Mouse (Mus musculus): Measurements from ENCODE around the gene Olfr90. TPM values are rescaled to one million over a fixed set of nuclear protein-coding genes. Genes with fewer than 3 reads are reported as not detected.

The Olfr90 gene
- polyA plus RNA-seq, 1 experiment, result not detected

GRCm38 (mm10) chr17:37081659-37082058 is 6.6 kb downstream of the Olfr90 start:
- no peak overlapping the region for H3ac ChIP-seq (ENCODE audit: control insufficient read depth, insufficient read length)
- TF ChIP-seq POLR2AphosphoS2 (IDR thresholded peaks at IDR 0.05; ENCODE audit: insufficient read length, low read depth) (peak; percentile 33), SRF (IDR thresholded peaks at IDR 0.05; ENCODE audit: control insufficient read depth, insufficient read length, low read depth) (no peak), USF1 (IDR thresholded peaks at IDR 0.05; ENCODE audit: low read depth) (no peak), REST (IDR thresholded peaks at IDR 0.05; ENCODE audit: insufficient read depth, insufficient read length) (no peak)
- no peak overlapping the region for H3K4me2 ChIP-seq (ENCODE audit: low read depth)
- H3K79me2 ChIP-seq (ENCODE audit: control insufficient read depth, insufficient read depth), result no peaks in the 10 kb centered on the region
- H3K4me3 ChIP-seq, result no peak overlapping the region
- no peaks in the 10 kb centered on the region for H3K36me3 ChIP-seq (ENCODE audit: control insufficient read depth, insufficient read depth)
- no peaks in the 10 kb centered on the region for H3K27me3 ChIP-seq (ENCODE audit: control insufficient read depth, insufficient read depth, insufficient read length)

DNA sequence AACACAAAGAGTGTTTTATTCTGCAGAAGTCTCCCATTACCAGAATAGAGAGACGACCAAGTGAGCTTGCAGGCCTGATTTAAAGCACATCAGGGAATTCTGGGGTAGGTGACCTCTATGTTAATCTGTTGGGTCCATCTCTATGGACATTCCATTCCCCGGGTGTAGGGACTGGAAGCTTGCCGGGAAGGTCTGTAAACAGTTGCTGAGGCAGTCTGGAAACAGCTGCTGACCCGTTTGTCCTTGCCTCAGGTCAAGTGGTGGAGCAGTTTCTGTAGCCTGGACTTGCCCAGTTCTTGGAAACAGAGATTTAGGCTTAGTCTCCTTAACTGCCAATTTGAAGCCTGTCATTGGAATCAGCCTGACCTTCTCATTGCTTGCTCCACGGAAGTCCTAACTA is 8.2 kb downstream of the Olfr90 start:
- no peaks in the 10 kb centered on the region for H3K27me3 ChIP-seq (ENCODE audit: control insufficient read depth, insufficient read depth, insufficient read length)
- no peak for TF ChIP-seq USF1 (IDR thresholded peaks at IDR 0.05; ENCODE audit: low read depth)
- no peak for TF ChIP-seq REST (IDR thresholded peaks at IDR 0.05; ENCODE audit: insufficient read depth, insufficient read length)
- TF ChIP-seq TCF12 (IDR thresholded peaks at IDR 0.05; ENCODE audit: insufficient read depth, poor library complexity, severe bottlenecking), result no peak
- no peak for TF ChIP-seq TCF3 (IDR thresholded peaks at IDR 0.05; ENCODE audit: insufficient read length, low read depth)
- TF ChIP-seq E2F4 (IDR thresholded peaks at IDR 0.05; ENCODE audit: insufficient read depth), result no peak
- no peaks in the 10 kb centered on the region for H3K36me3 ChIP-seq (ENCODE audit: control insufficient read depth, insufficient read depth)
- no peak overlapping the region for H3K4me2 ChIP-seq (ENCODE audit: low read depth)
- H3ac ChIP-seq (ENCODE audit: control insufficient read depth, insufficient read length), result no peak overlapping the region
- no peaks in the 10 kb centered on the region for H3K79me2 ChIP-seq (ENCODE audit: control insufficient read depth, insufficient read depth)
- H3K4me3 ChIP-seq, result no peak overlapping the region

- no peaks in the 10 kb centered on the region for H3K27me3 ChIP-seq (ENCODE audit: control insufficient read depth, insufficient read depth, insufficient read length)
- H3ac ChIP-seq (ENCODE audit: control insufficient read depth, insufficient read length), result no peak overlapping the region
- no peak overlapping the region for H3K4me3 ChIP-seq
- no peaks in the 10 kb centered on the region for H3K36me3 ChIP-seq (ENCODE audit: control insufficient read depth, insufficient read depth)
- no peak overlapping the region for H3K4me2 ChIP-seq (ENCODE audit: low read depth)
- no peaks in the 10 kb centered on the region for H3K79me2 ChIP-seq (ENCODE audit: control insufficient read depth, insufficient read depth)
- TF ChIP-seq POLR2AphosphoS2 (IDR thresholded peaks at IDR 0.05; ENCODE audit: insufficient read length, low read depth) (no peak), SRF (IDR thresholded peaks at IDR 0.05; ENCODE audit: control insufficient read depth, insufficient read length, low read depth) (no peak), TCF3 (IDR thresholded peaks at IDR 0.05; ENCODE audit: insufficient read length, low read depth) (no peak), USF1 (IDR thresholded peaks at IDR 0.05; ENCODE audit: low read depth) (no peak), REST (IDR thresholded peaks at IDR 0.05; ENCODE audit: insufficient read depth, insufficient read length) (no peak), MAX (IDR thresholded peaks at IDR 0.05; ENCODE audit: low read depth) (no peak), MYOD1 (IDR thresholded peaks at IDR 0.05; ENCODE audit: control insufficient read depth in 1 of 3, insufficient read length in 2 of 3, low read depth in 2 of 3) (no peak), TCF12 (IDR thresholded peaks at IDR 0.05; ENCODE audit: insufficient read depth, poor library complexity, severe bottlenecking) (no peak), POLR2A (IDR thresholded peaks at IDR 0.05; ENCODE audit: insufficient read length, low read depth) (no peak), CEBPB (IDR thresholded peaks at IDR 0.05; ENCODE audit: insufficient read depth, poor library complexity, severe bottlenecking) (no peak), E2F4 (IDR thresholded peaks at IDR 0.05; ENCODE audit: insufficient read depth) (no peak), MYOG (IDR thresholded peaks at IDR 0.05; ENCODE audit: control insufficient read depth in 1 of 3, insufficient read depth in 1 of 3, insufficient read length in 2 of 3, low read depth in 2 of 3) (no peak)
These were observed 9.3 kb downstream of the Olfr90 start for GRCm38 (mm10) chr17:37078990-37079389.

GRCm38 (mm10) chr17:37078193-37078592 is 10.1 kb downstream of the Olfr90 start:
- TF ChIP-seq MYOD1 (IDR thresholded peaks at IDR 0.05; ENCODE audit: control insufficient read depth in 1 of 3, insufficient read length in 2 of 3, low read depth in 2 of 3) (no peak), SRF (IDR thresholded peaks at IDR 0.05; ENCODE audit: control insufficient read depth, insufficient read length, low read depth) (no peak), MAX (IDR thresholded peaks at IDR 0.05; ENCODE audit: low read depth) (no peak), MYOG (IDR thresholded peaks at IDR 0.05; ENCODE audit: control insufficient read depth in 1 of 3, insufficient read depth in 1 of 3, insufficient read length in 2 of 3, low read depth in 2 of 3) (no peak), POLR2AphosphoS2 (IDR thresholded peaks at IDR 0.05; ENCODE audit: insufficient read length, low read depth) (no peak)

DNA sequence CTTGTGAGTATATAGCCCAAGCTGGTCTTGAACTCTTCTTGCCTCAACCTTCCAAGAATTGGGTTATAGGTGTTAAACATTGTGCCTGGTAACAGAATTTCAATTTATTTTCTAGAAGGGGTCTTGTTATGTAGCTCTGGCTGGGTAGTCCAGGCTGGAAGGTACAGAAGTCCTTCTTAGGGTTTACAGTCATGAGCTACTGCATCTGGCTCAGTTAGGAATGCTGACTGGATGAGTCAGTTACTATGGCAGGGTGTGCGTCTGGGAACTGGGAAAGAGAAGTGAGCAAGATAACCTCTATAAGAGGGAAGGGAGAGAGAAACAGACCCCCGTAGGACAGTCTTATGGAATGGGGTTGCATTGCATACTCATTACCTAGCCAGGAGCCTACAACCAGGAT is 12.5 kb downstream of the Olfr90 start:
- Histone ChIP-seq H3K79me2 (ENCODE audit: control insufficient read depth, insufficient read depth) (no peaks in the 10 kb centered on the region), H3K27me3 (ENCODE audit: control insufficient read depth, insufficient read depth, insufficient read length) (no peaks in the 10 kb centered on the region), H3ac (ENCODE audit: control insufficient read depth, insufficient read length) (no peak overlapping the region), H3K36me3 (ENCODE audit: control insufficient read depth, insufficient read depth) (peaks cover 4% of the 10 kb centered on the region), H3K4me2 (ENCODE audit: low read depth) (no peak overlapping the region), H3K4me3 (no peak overlapping the region)
- TF ChIP-seq REST (IDR thresholded peaks at IDR 0.05; ENCODE audit: insufficient read depth, insufficient read length), result no peak
- no peak for TF ChIP-seq POLR2AphosphoS2 (IDR thresholded peaks at IDR 0.05; ENCODE audit: insufficient read length, low read depth)
- TF ChIP-seq TCF3 (IDR thresholded peaks at IDR 0.05; ENCODE audit: insufficient read length, low read depth), result no peak

More at GRCm38 (mm10) chr17:37078193-37078592, 10.1 kb downstream of the Olfr90 start:
- no peaks in the 10 kb centered on the region for H3K36me3 ChIP-seq (ENCODE audit: control insufficient read depth, insufficient read depth)
- H3K4me2 ChIP-seq (ENCODE audit: low read depth), result no peak overlapping the region
- H3K79me2 ChIP-seq (ENCODE audit: control insufficient read depth, insufficient read depth), result no peaks in the 10 kb centered on the region
- H3K4me3 ChIP-seq, result no peak overlapping the region
- H3K27me3 ChIP-seq (ENCODE audit: control insufficient read depth, insufficient read depth, insufficient read length), result no peaks in the 10 kb centered on the region
- no peak overlapping the region for H3ac ChIP-seq (ENCODE audit: control insufficient read depth, insufficient read length)

- H3K4me2 ChIP-seq (ENCODE audit: low read depth), result no peak overlapping the region
- peaks cover 4% of the 10 kb centered on the region for H3K36me3 ChIP-seq (ENCODE audit: control insufficient read depth, insufficient read depth)
- H3K79me2 ChIP-seq (ENCODE audit: control insufficient read depth, insufficient read depth), result no peaks in the 10 kb centered on the region
- no peak for TF ChIP-seq MYOD1 (IDR thresholded peaks at IDR 0.05; ENCODE audit: control insufficient read depth in 1 of 3, insufficient read length in 2 of 3, low read depth in 2 of 3)
- TF ChIP-seq E2F4 (IDR thresholded peaks at IDR 0.05; ENCODE audit: insufficient read depth), result no peak
- no peak for TF ChIP-seq USF1 (IDR thresholded peaks at IDR 0.05; ENCODE audit: low read depth)
- no peak for TF ChIP-seq TCF3 (IDR thresholded peaks at IDR 0.05; ENCODE audit: insufficient read length, low read depth)
- no peak for TF ChIP-seq POLR2AphosphoS2 (IDR thresholded peaks at IDR 0.05; ENCODE audit: insufficient read length, low read depth)
- TF ChIP-seq MAX (IDR thresholded peaks at IDR 0.05; ENCODE audit: low read depth), result no peak
- TF ChIP-seq POLR2A (IDR thresholded peaks at IDR 0.05; ENCODE audit: insufficient read length, low read depth), result no peak
- TF ChIP-seq CEBPB (IDR thresholded peaks at IDR 0.05; ENCODE audit: insufficient read depth, poor library complexity, severe bottlenecking), result no peak
- TF ChIP-seq REST (IDR thresholded peaks at IDR 0.05; ENCODE audit: insufficient read depth, insufficient read length), result no peak
- no peak for TF ChIP-seq TCF12 (IDR thresholded peaks at IDR 0.05; ENCODE audit: insufficient read depth, poor library complexity, severe bottlenecking)
- no peak for TF ChIP-seq SRF (IDR thresholded peaks at IDR 0.05; ENCODE audit: control insufficient read depth, insufficient read length, low read depth)
- no peak for TF ChIP-seq MYOG (IDR thresholded peaks at IDR 0.05; ENCODE audit: control insufficient read depth in 1 of 3, insufficient read depth in 1 of 3, insufficient read length in 2 of 3, low read depth in 2 of 3)
- no peak overlapping the region for H3K4me3 ChIP-seq
- H3K27me3 ChIP-seq (ENCODE audit: control insufficient read depth, insufficient read depth, insufficient read length), result no peaks in the 10 kb centered on the region
- H3ac ChIP-seq (ENCODE audit: control insufficient read depth, insufficient read length), result no peak overlapping the region
These were observed 13.1 kb downstream of the Olfr90 start for GRCm38 (mm10) chr17:37075181-37075580.
